Mouse (Mus musculus): ENCODE data around the gene Gpr63. TPM values are rescaled to one million over a fixed set of nuclear protein-coding genes. Genes with fewer than 3 reads are reported as not detected.

The Gpr63 gene
- total and polyA plus RNA-seq, 3 experiments = not detected

DNA sequence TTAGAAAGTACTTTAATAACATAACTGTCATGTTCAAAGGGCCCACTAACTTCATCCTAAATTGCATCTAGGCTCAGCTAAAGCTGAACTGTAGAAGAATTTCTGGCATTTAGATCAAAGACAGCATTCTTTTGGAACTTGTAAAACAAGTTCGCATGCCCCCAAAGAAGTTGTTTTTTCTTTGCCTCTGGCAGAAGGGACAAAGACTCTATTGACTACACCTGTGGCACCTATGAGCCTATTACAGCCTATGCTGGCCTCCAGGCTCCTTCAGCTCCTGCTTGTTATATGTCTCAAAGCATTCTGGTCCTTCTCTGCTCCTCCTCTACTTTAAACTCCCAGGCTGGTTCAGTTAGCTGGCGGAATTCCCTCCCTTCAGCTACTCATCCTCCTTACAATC lies 69.6 kb downstream of the Gpr63 start:
- no peak overlapping the region for H3K27ac ChIP-seq (ENCODE audit: insufficient read depth, low read depth)
- no peaks in the 10 kb centered on the region for H3K9me3 ChIP-seq (replicated peaks; ENCODE audit: low read length)
- H3K4me3 ChIP-seq (replicated peaks in 1 of 3; ENCODE audit: low read depth in 2 of 3, low read length in 2 of 3, poor library complexity in 1 of 3) = no peak overlapping the region
- dilution Hi-C loops (cut with MboI; ENCODE audit: extremely low pct_ligation_motif_present, extremely low pct_unique_long_range_greater_than_20kb, low sequenced_read_pairs) = no loop called here
- H3K79me2 ChIP-seq (replicated peaks; ENCODE audit: control insufficient read depth, extremely low read depth, insufficient read depth, poor library complexity, severe bottlenecking) = no peaks in the 10 kb centered on the region
- no peak overlapping the region for H3K9ac ChIP-seq (ENCODE audit: insufficient read depth, low read depth)
- no peaks in the 10 kb centered on the region for H3K4me1 ChIP-seq (ENCODE audit: control insufficient read depth in 1 of 2, insufficient read depth in 2 of 2)
- no peak for DNase-seq (ENCODE audit: extremely low read depth)
- H3K27me3 ChIP-seq (replicated peaks) = no peaks in the 10 kb centered on the region
- H3K4me2 ChIP-seq (ENCODE audit: insufficient read depth, low read depth, poor library complexity, severe bottlenecking) = no peak overlapping the region
- H3K36me3 ChIP-seq (replicated peaks in 1 of 2; ENCODE audit: control insufficient read depth in 1 of 2, insufficient read depth in 1 of 2, low read length in 1 of 2) = no peaks in the 10 kb centered on the region
- no peak for TF ChIP-seq ZMIZ1 (IDR thresholded peaks at IDR 0.05; ENCODE audit: low read depth, low read length)
- no peak for TF ChIP-seq TCF12 (IDR thresholded peaks at IDR 0.05; ENCODE audit: low read depth, low read length)
- no peak for TF ChIP-seq TBP (conservative IDR thresholded peaks at IDR 0.05; ENCODE audit: low read depth, low read length)
- TF ChIP-seq MAZ (IDR thresholded peaks at IDR 0.05; ENCODE audit: low read depth, low read length) = no peak
- TF ChIP-seq HCFC1 (IDR thresholded peaks at IDR 0.05; ENCODE audit: low read depth, low read length) = no peak
- no peak for TF ChIP-seq NELFE (IDR thresholded peaks at IDR 0.05; ENCODE audit: low read depth, low read length)
- TF ChIP-seq ZC3H11A (IDR thresholded peaks at IDR 0.05; ENCODE audit: low read depth, low read length) = no peak
- TF ChIP-seq RAD21 (IDR thresholded peaks at IDR 0.05; ENCODE audit: low read depth, low read length) = no peak
- no peak for TF ChIP-seq POLR2AphosphoS2 (IDR thresholded peaks at IDR 0.05; ENCODE audit: low read depth, low read length)
- no peak for TF ChIP-seq ETS1 (conservative IDR thresholded peaks at IDR 0.05; ENCODE audit: low read depth, low read length)
- no peak for TF ChIP-seq CHD2 (IDR thresholded peaks at IDR 0.05; ENCODE audit: low read length)
- in situ Hi-C loops (cut with MboI; ENCODE audit: low pct_ligation_motif_present, low pct_unique_long_range_greater_than_20kb, low sequenced_read_pairs) = no loop called here

- Histone ChIP-seq H3K27ac (ENCODE audit: insufficient read depth, low read depth) (no peak overlapping the region), H3K4me3 (replicated peaks in 1 of 3; ENCODE audit: low read depth in 2 of 3, low read length in 2 of 3, poor library complexity in 1 of 3) (no peak overlapping the region), H3K4me2 (ENCODE audit: insufficient read depth, low read depth, poor library complexity, severe bottlenecking) (no peak overlapping the region), H3K79me2 (replicated peaks; ENCODE audit: control insufficient read depth, extremely low read depth, insufficient read depth, poor library complexity, severe bottlenecking) (no peaks in the 10 kb centered on the region), H3K36me3 (replicated peaks in 1 of 2; ENCODE audit: control insufficient read depth in 1 of 2, insufficient read depth in 1 of 2, low read length in 1 of 2) (no peaks in the 10 kb centered on the region), H3K27me3 (replicated peaks) (no peaks in the 10 kb centered on the region), H3K9me3 (replicated peaks; ENCODE audit: low read length) (no peaks in the 10 kb centered on the region), H3K4me1 (ENCODE audit: control insufficient read depth in 1 of 2, insufficient read depth in 2 of 2) (no peaks in the 10 kb centered on the region), H3K9ac (ENCODE audit: insufficient read depth, low read depth) (no peak overlapping the region)
- dilution Hi-C loops (cut with MboI; ENCODE audit: extremely low pct_ligation_motif_present, extremely low pct_unique_long_range_greater_than_20kb, low sequenced_read_pairs) (no loop called here), in situ Hi-C loops (cut with MboI; ENCODE audit: low pct_ligation_motif_present, low pct_unique_long_range_greater_than_20kb, low sequenced_read_pairs) (no loop called here)
- DNase-seq (ENCODE audit: extremely low read depth) = no peak
- TF ChIP-seq ETS1 (conservative IDR thresholded peaks at IDR 0.05; ENCODE audit: low read depth, low read length) (no peak), NRF1 (IDR thresholded peaks at IDR 0.05; ENCODE audit: low read depth, low read length) (no peak), CHD2 (IDR thresholded peaks at IDR 0.05; ENCODE audit: low read length) (no peak), MAZ (IDR thresholded peaks at IDR 0.05; ENCODE audit: low read depth, low read length) (no peak), USF1 (IDR thresholded peaks at IDR 0.05; ENCODE audit: low read depth, low read length) (no peak), MXI1 (IDR thresholded peaks at IDR 0.05; ENCODE audit: low read depth, low read length) (no peak), E2F4 (IDR thresholded peaks at IDR 0.05; ENCODE audit: insufficient replicate concordance, low read depth, low read length) (no peak), EP300 (IDR thresholded peaks at IDR 0.05; ENCODE audit: low read length) (no peak), MYC (IDR thresholded peaks at IDR 0.05; ENCODE audit: low read depth, low read length) (no peak), CTCF (conservative IDR thresholded peaks at IDR 0.05 in 1 of 2, IDR thresholded peaks at IDR 0.05 in 1 of 2; ENCODE audit: low read depth in 2 of 2, low read length in 2 of 2) (no peak)
Observed at GRCm38 (mm10) chr4:25037260-25037659, 71.1 kb downstream of the Gpr63 start.

Data from CH12.LX (cell line).